Mouse (Mus musculus): ENCODE results near the gene Oprd1. TPM values are rescaled to one million over a fixed set of nuclear protein-coding genes. Genes with fewer than 3 reads are reported as not detected.

The Oprd1 gene
- polyA plus RNA-seq, 1 experiment from 2014 or later = 1.5 TPM

DNA sequence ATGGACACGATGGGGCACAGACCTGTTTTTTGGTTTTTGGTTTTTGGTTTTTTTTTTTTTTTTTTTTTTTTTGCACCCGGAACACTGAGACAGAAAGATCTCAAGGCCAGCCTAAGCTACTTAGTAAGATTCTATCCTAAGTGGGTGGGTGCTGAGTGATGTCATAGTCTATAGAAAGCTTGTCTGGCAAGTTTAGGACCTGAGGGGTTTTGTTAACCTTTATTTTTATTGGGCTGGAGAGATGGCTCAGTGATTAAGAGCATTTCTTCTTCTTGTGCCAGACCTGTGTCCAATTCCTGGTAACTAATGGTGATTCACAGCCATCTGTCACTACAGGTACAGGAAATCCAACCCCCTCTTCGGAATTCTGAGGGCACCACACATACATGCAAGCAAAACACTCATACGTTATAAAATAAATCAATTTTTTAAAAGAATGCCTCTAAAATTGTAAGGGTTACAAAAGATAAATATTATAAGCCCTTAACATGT, 63.7 kb downstream of the Oprd1 start:
- no peaks in the 10 kb centered on the region for H3K27me3 ChIP-seq (replicated peaks)
- peaks cover 42% of the 10 kb centered on the region for H3K4me1 ChIP-seq (replicated peaks)
- H3K4me3 ChIP-seq = no peak overlapping the region
- 67% methylated on average over 4 of the region's 4 CpGs for WGBS
- no peaks in the 10 kb centered on the region for H3K36me3 ChIP-seq
- H3K9me3 ChIP-seq (replicated peaks) = no peaks in the 10 kb centered on the region
- no peak overlapping the region for H3K4me2 ChIP-seq
- no peak overlapping the region for H3K27ac ChIP-seq (ENCODE audit: poor library complexity, severe bottlenecking)
- no peak for ATAC-seq (ENCODE audit: insufficient number of reproducible peaks, low FRiP score)
- H3K9ac ChIP-seq = no peak overlapping the region

DNA sequence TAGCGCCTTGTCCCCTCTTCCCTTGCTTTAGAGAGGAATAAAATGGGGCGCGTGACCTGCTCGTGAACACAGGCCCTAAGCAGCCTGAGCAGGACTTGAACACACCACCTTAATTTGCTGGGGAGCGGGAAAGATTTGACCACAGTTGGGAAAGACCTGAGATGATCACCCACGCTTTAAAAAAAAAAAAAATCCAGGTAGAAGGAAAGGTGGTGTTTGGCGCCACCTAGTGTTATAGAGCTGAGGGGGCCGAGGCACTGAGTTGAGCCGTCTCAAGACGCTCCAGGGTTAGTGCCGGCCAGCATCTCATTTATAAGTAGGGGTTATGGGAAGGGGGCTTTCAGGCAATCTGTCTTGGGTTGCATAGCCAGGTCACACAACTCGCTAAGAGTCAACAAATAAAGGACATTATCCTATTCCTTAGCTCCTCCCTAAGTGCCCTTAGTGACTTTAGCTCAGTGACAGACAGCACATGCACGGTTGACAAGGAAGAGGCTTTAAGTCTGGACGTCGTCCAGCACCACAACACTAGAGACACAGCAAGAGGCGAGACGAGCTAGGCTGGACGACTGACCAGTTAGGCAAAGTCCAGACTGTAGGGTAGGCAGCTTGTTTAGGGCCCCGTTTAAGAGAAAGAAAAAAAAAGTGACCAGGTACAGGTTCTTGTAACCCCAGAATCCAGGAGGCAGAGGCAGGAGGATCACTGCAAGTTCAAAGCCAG, 64.6 kb downstream of the Oprd1 start:
- H3K4me3 ChIP-seq = no peak overlapping the region
- H3K27ac ChIP-seq (ENCODE audit: poor library complexity, severe bottlenecking) = no peak overlapping the region
- H3K27me3 ChIP-seq (replicated peaks) = no peaks in the 10 kb centered on the region
- no peak overlapping the region for H3K9ac ChIP-seq
- H3K4me1 ChIP-seq (replicated peaks) = peaks cover 45% of the 10 kb centered on the region
- H3K36me3 ChIP-seq = no peaks in the 10 kb centered on the region
- peak overlapping the region; percentile 43 for H3K4me2 ChIP-seq
- H3K9me3 ChIP-seq (replicated peaks) = no peaks in the 10 kb centered on the region
- no peak for ATAC-seq (ENCODE audit: insufficient number of reproducible peaks, low FRiP score)
- WGBS = 11% methylated on average over 19 of the region's 19 CpGs

DNA sequence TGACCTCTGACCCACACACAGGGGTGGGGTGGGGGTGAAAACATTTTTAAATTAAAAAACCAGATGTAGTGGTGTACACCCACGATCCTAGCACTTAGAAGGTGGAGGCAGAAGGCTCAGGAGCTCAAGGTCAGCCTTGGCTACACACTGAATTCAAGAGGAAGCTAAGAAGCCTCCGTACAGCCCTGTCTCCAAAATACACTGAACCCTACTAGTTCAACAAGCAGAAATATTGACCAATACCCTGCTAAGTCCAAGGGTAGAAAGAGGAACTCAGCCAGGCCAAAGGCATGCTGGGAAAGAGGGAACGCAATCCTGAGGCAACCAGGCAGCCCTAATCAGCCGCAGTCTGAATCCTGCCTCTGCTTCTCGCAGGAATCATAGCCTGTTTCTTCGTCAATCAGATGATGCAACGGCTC, 66.0 kb downstream of the Oprd1 start:
- Histone ChIP-seq H3K4me3 (no peak overlapping the region), H3K27me3 (replicated peaks) (no peaks in the 10 kb centered on the region), H3K9ac (no peak overlapping the region), H3K4me2 (0 out of 2 replicates have a peak overlapping the region, but pooled peaks have one; percentile 7), H3K4me1 (replicated peaks) (peaks cover 46% of the 10 kb centered on the region), H3K36me3 (no peaks in the 10 kb centered on the region), H3K27ac (ENCODE audit: poor library complexity, severe bottlenecking) (peak overlapping the region; percentile 95), H3K9me3 (replicated peaks) (no peaks in the 10 kb centered on the region)
- ATAC-seq (ENCODE audit: insufficient number of reproducible peaks, low FRiP score) = no peak
- 48% methylated on average over 7 of the region's 7 CpGs for WGBS

DNA sequence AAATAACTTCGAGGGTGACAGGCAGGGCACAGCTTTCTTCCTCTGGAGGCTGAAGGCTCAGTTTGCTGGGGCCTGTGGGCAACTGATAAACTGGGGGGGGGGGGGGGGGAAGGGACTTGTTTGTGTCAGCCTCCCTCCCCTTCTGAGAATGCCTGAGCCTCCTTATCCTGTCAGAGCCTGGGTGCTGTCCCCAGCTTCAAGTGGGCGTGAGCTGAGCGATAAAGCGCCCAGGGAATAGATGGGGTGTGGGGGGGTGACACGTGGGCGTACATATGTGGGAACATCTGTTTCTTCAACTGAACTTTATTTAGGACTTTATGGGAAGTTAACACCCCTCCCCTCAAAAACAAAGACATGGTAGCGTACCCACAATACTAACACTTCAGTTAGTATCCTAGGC, 66.8 kb downstream of the Oprd1 start:
- H3K4me3 ChIP-seq = peak overlapping the region; percentile 29
- no peaks in the 10 kb centered on the region for H3K36me3 ChIP-seq
- H3K27ac ChIP-seq (ENCODE audit: poor library complexity, severe bottlenecking) = peak overlapping the region; percentile 95
- peak overlapping the region; percentile 28; the same call in 1 of the 2 replicates for H3K9ac ChIP-seq
- H3K9me3 ChIP-seq (replicated peaks) = no peaks in the 10 kb centered on the region
- H3K27me3 ChIP-seq (replicated peaks) = no peaks in the 10 kb centered on the region
- ATAC-seq (ENCODE audit: insufficient number of reproducible peaks, low FRiP score) = peak; percentile 65
- peak overlapping the region; percentile 91 for H3K4me2 ChIP-seq
- peaks cover 54% of the 10 kb centered on the region for H3K4me1 ChIP-seq (replicated peaks)
- 15% methylated on average over 7 of the region's 7 CpGs for WGBS

DNA sequence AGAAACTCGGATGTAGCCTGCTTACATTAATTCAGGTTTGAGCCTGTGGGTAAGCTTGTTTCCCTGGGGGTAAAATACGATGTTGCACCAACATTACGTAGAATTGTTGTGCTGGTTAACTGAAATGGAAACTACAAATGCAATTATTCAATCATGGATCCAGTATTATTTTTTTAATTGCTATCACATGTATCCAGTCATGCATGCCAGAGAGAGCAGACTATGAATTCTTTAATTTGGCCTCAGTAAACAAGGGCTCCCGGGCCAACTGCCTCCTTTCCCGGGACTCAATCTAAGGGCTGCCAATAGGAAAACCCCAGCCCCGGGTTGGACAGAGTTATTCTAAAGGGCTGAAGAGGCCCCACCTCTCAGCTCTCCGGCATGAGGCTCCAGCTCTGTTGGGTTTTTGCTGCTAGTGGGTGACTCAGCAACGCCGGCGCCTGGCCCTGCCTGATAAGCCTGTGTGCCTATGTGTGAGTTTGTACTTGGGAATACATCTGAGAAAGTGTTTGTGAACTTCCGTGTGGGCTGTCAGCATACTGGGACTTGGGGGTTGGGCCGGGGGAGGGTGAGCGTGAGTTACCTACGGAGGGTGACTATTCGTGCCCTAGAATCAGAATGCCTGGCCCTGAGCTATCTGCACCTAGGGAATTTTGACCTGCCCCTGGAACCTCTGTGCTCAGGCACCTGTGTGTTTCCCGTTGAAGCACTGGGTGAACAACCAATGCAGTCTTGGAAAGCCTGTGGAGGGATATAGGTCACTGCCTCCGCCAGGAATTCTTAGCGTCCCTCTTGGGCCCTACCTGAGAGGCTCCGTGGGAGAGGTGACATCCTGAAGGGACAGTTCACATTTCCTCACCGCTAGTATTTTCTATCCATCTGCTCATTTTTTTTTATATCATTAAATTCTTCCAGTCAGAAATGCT, 67.5 kb downstream of the Oprd1 start:
- Histone ChIP-seq H3K9me3 (replicated peaks) (no peaks in the 10 kb centered on the region), H3K27me3 (replicated peaks) (no peaks in the 10 kb centered on the region), H3K4me2 (peak overlapping the region; percentile 91), H3K4me3 (peak overlapping the region; percentile 29), H3K36me3 (no peaks in the 10 kb centered on the region), H3K9ac (peak overlapping the region; percentile 59; the same call in 1 of the 2 replicates), H3K27ac (ENCODE audit: poor library complexity, severe bottlenecking) (peak overlapping the region; percentile 95), H3K4me1 (replicated peaks) (peaks cover 54% of the 10 kb centered on the region)
- ATAC-seq (ENCODE audit: insufficient number of reproducible peaks, low FRiP score) = peak; percentile 69
- whole genome bisulfite sequencing = 10% methylated on average over 20 of the region's 20 CpGs

DNA sequence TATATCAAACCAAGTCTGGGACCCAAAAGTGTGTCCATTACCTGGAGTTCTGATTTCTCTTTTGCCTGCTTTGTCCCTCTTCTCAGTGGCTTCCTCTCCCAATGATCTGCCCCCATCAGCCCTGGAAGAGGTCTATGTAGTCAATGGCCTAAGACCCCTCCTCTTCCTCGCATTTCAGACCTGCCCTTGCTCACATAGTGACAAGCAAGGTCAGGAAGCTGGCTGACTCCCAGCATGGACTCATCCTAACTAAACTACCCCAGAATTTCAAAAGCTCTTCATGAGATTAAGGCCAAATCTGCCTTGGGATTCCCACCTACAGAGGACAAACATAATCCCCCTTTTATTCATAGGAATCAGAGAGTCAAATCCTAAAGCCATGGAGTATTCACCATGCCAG, 68.5 kb downstream of the Oprd1 start:
- no peaks in the 10 kb centered on the region for H3K36me3 ChIP-seq
- H3K9ac ChIP-seq = no peak overlapping the region
- H3K4me3 ChIP-seq = 0 out of 2 replicates have a peak overlapping the region, but pooled peaks have one; percentile 74
- H3K9me3 ChIP-seq (replicated peaks) = no peaks in the 10 kb centered on the region
- no peaks in the 10 kb centered on the region for H3K27me3 ChIP-seq (replicated peaks)
- H3K4me1 ChIP-seq (replicated peaks) = peaks cover 63% of the 10 kb centered on the region
- WGBS = 31% methylated on average over 1 of the region's 1 CpGs
- peak overlapping the region; percentile 95 for H3K27ac ChIP-seq (ENCODE audit: poor library complexity, severe bottlenecking)
- no peak for ATAC-seq (ENCODE audit: insufficient number of reproducible peaks, low FRiP score)
- H3K4me2 ChIP-seq = peak overlapping the region; percentile 91

DNA sequence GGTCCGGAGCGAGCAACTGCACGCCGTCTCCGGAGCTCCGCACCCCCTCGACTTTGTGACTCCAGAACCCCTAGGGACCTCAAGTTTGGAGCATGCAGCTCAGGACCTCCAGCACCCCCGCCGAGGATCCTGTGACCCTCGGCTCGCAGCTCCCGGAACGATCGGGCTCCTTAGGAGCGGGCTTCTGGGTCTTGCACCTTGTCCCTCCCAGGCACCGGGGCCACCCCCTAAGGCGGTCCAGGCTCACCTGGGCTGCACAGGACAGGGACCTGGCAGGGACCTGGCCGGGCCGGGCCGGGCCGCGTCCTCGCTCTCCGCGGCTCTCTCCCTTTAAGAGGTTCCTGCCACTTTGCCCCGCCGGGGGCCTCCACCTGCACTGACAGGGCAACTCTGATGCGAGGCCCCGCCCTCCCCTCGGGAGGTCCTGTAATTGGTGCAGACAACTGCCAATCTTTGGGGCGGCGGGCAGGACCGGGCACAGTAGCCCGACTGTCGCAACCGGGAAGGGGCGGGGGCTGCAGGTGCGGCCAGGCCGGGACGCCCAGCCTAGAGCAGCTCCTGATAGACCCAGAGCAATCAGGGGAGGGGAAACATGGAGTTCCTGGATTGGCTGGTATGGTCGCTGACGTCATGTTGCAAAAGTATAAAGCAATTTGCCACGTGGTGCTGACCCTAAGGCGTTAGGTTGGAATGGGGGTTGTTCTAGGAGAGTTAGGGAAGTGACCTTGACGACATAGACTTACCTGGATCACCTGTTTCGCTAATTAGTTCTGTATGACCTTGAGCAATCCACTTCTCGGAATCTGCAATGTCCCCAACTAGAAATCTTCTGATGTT, 69.1 kb downstream of the Oprd1 start, which contains the start of gene Epb41:
Gene Epb41 (minus strand): TSS at position 389 of the 837 bp plus-strand sequence.
- H3K9me3 ChIP-seq (replicated peaks) = no peaks in the 10 kb centered on the region
- peak; percentile 87 for ATAC-seq (ENCODE audit: insufficient number of reproducible peaks, low FRiP score)
- peak within 1 kb of the TSS; percentile 74 for H3K4me3 ChIP-seq
- no peaks in the 10 kb centered on the region for H3K27me3 ChIP-seq (replicated peaks)
- 2% methylated on average over 47 of the region's 47 CpGs for WGBS
- peak within 1 kb of the TSS; percentile 91 for H3K4me2 ChIP-seq
- peaks cover 6% of the 10 kb centered on the region for H3K36me3 ChIP-seq
- peak within 1 kb of the TSS; percentile 95 for H3K27ac ChIP-seq (ENCODE audit: poor library complexity, severe bottlenecking)
- peaks cover 67% of the 10 kb centered on the region for H3K4me1 ChIP-seq (replicated peaks)
- peak within 1 kb of the TSS; percentile 82 for H3K9ac ChIP-seq

DNA sequence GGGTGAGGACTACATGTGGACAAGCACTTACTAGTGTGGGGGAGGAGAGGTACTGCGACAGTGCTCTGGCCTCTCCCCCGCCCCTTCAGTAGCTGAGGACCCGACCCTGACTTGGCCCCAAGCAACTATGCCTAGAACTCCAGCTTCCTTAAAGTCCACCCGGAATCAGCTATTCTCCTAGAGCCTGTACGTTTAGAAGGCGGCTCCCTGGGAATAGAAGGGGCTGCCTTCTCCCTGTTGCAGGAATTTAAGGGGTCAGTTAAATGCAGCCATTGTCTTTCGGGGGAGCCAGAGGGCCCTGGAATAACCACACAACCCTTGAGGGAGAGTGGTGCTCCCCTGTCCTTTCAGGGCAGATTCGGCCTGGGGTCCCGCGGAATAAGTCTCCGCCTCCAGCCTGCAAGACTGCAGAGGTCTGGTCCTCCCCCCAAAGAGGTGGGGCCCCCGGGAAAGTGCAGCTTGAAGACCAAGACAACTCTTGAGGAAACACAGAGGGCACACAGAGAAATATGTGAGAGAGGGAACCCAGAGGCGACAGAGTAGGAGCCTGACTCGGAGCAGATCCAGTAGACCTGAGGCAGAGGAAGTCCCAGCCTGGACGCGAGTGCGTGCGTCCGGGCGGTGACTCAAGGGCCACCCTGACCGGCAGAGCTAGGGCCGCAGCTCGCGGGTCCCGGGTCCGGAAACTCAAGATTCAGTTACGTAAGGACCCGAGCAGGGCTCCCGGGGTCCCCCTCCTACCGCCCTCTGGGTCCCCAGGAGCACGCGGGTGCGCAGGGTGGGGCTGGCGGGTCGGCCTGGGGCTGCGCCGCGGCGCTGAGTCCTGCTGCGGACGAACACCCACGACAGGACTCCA, 70.0 kb downstream of the Oprd1 start, which contains the start of gene Gm10300:
Gene Gm10300 (plus strand): TSS at position 621 of the 856 bp plus-strand sequence.
- H3K4me1 ChIP-seq (replicated peaks) = peaks cover 67% of the 10 kb centered on the region
- H3K9ac ChIP-seq = peak within 1 kb of the TSS; percentile 82
- WGBS = 0% methylated on average over 40 of the region's 42 CpGs
- H3K36me3 ChIP-seq = peaks cover 7% of the 10 kb centered on the region
- peak within 1 kb of the TSS; percentile 95 for H3K27ac ChIP-seq (ENCODE audit: poor library complexity, severe bottlenecking)
- ATAC-seq (ENCODE audit: insufficient number of reproducible peaks, low FRiP score) = peak; percentile 13; the same call in 1 of the 2 replicates
- H3K4me2 ChIP-seq = peak within 1 kb of the TSS; percentile 91
- peak within 1 kb of the TSS; percentile 74 for H3K4me3 ChIP-seq
- H3K27me3 ChIP-seq (replicated peaks) = no peaks in the 10 kb centered on the region
- no peaks in the 10 kb centered on the region for H3K9me3 ChIP-seq (replicated peaks)

DNA sequence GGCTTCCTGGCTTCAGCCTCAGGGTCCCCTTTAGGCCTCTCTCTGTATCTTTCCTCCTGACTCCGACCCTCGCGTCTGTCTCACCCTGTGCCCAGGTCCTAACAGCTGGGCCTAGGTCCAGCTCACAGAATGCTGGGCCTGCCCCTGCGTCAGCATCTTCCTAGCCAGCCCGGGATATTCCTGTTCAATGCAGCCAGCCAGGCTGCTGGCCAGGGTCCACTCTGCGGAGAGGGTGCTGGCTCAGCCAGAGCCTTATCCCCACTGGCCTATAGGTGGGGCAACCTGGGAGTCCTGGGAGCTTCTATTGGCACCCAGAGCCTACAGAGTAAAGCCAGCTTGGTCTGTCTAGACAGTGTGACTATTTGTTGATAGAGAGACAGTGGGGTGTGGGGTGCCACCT, 71.3 kb downstream of the Oprd1 start:
- no peak for ATAC-seq (ENCODE audit: insufficient number of reproducible peaks, low FRiP score)
- Histone ChIP-seq H3K4me2 (peak overlapping the region; percentile 91), H3K9me3 (replicated peaks) (no peaks in the 10 kb centered on the region), H3K36me3 (peaks cover 7% of the 10 kb centered on the region), H3K4me1 (replicated peaks) (peaks cover 67% of the 10 kb centered on the region), H3K9ac (peak overlapping the region; percentile 82), H3K27ac (ENCODE audit: poor library complexity, severe bottlenecking) (peak overlapping the region; percentile 87; the same call in 1 of the 2 replicates), H3K27me3 (replicated peaks) (no peaks in the 10 kb centered on the region), H3K4me3 (peak overlapping the region; percentile 74)
- 73% methylated on average over 6 of the region's 6 CpGs for WGBS

Measured in heart, embryonic 12.5 days (tissue).